Mouse (Mus musculus): Measurements from ENCODE around the gene Fam92a. TPM values are rescaled to one million over a fixed set of nuclear protein-coding genes. Genes with fewer than 3 reads are reported as not detected.
"Not testable (repeated sequence)": the region's sequence is repeated elsewhere in the genome, so short reads cannot be mapped to it uniquely, and the experiment has no call there.

Fam92a gene
- 36.2 and 45.1 TPM in 2 replicates for total RNA-seq (2021)
- long read RNA-seq, partial matches to known transcripts: 1 of 2 reads
- long read RNA-seq, other reads (novel, unspliced or antisense): 0 of 2 reads

DNA sequence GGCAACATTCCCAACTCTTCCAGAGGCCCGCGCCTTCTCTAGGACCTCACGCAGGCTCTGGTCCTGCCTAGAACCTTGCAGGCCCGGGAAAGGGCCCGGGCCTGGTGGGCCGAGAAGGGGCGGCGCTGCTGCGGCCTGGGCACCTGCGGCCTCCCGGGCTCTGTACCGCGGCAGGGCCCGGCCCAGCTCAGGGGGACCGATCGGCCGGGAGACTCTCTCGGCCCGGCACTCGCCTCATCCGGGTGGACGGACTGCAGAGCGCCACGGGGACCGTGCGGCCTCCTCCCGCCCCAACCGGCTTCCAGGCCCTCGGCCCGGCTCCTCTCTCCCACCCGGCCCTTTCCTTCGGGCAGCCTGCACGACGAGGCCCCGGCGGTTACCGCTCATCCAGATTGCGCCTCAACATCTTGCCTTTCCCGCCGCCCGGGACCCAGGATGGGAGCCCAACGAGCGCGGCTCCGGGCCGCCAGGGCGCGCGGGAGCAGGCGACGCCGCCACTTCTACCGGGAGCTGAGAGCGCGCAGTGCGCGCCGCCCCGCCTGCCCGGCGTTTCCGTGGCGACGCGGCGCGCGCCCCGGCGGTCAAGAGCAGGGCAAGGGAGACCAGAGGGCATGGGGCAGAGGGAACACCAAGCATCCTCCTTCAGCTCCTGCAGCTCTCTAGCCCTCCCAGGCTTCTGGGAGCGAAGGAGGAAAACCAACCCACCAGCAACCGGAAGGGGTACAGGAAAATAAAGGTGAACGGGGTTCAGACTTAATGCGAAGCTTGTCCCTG is at the start of gene Fam92a:
Gene Fam92a, minus strand, starts transcription at position 698 of the 774 bp plus-strand sequence.
- DNase-seq: peak; percentile 79

DNA sequence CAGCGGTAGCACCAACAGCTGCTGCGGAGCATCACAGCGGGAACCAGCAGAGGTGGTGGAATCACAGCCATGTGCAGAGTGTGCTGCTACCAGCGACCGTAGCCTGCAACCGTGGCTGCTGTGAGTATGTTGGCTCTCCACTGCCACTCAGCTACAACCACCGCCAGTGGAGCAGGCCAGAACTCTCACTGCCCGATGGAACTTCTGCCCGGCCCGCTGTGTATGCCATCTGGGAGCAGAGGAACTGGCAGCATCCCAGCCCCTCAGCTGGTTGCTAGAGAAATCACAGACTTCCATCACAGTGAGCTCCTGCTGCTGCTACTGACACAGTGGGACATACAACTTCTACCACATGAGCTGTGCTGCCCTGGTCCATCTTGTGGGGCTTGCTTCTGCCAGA is 7.2 kb upstream of the Fam92a start:
- DNase-seq: no peak

DNA sequence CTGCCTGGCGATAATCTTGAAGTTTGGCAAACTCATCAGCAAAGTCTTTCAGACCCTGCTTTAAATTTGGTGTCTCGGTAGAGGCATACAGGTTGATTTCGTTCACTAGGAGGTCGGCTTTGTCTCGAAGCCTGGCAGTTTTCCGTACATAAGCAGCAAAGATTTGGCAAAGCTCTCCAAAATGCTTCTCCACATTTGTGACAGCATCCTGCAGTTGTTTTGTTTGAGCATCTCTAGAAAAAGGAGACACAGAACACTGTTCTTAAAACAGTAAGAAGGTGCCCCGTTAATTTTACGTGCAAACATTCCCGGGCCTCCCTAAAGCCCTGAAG is 863 bp downstream of the Fam92a start:
- DNase-seq: no peak

DNA sequence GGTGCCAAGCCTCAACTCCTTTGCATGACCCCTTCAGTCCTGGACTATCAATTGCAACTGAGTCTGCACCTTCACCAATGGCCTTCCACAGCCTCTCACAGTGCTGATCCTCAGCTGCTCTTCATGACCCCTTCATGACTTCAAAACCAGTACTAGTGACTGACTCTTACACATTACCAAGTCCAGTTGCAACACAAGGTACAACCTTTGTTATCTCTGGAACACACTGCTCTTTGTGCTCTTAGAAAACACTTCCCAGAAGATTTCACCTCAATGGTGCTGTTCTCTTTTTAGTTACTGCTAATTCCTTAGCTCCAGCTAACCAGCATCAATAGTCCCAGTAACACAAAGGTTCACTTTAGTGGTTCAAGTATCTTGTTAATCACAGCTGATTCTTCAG is 24.2 kb downstream of the Fam92a start:
- DNase-seq: no peak

DNA sequence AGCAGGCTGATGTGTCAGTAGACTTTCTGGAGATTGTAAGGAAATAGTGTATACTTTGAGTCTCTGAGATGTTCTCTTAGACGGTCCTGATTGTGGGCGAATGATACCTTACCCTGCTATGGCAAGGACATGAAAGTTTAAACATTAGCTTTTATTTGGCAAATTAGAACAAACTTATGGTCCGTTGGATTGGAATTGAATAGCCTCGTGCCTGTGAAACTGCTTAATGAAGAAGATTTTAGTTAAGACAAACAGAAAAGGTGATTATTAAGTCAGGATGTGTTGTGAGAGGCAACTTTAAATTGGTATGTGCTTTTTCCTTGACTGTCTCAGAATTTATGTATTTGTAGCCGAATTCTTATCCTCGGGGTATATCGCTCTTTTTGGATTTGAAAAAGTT is 30.3 kb downstream of the Fam92a start:
- not testable (repeated sequence) for DNase-seq

DNA sequence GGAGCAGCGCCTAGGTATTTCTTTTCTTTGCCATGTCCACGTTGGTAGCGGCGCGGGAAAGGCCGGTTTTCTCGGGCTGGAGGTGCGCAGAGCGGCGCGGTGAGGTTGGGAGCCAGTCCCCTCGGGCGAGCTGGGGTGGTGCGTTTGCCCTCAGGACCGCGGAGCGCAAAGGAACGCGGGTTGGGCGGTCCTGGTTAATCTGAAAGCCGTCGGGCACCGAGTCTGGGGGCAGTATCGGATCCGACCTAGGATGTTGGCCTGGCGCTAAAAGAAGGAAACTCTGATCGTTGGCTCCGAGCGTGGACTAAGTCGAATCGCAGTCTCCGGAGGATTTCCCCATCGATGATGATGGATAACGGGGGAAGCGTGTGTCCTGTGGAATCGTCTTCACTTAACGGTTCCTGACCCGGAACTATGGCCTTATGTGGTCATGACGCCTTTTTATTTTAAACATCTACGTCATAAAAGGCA is 31.2 kb downstream of the Fam92a start:
- not testable (repeated sequence) for DNase-seq

DNA sequence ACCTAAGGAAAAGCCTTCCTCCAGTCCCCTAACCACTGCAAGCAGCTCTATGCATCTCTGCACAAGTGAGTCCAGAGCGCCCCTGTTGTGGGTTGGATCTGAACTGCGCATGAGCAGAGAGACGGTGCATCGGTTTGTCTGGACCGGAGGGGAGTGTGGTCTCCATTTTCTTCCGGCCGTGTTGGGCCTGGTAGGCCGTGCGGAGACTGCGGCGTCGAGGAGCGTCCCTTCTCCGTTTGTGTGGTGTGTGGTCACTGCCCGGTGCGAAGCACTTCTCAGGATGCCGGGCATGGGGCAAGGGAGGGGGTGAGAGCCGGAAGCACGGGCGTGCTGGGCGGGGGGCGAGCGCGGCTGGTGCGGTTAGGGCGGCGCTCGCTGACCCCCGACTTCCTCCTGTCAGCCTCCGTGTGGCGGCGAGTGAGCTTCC is 31.7 kb downstream of the Fam92a start, which contains the start of gene Rbm12b1:
Gene Rbm12b1, plus strand, starts transcription at position 124 of the 427 bp plus-strand sequence.
- peak; percentile 56 for DNase-seq

Other genes with a start within 250 kb of the Fam92a start
- not detected in 2 replicates for gene Gm10604, start 190.8 kb downstream of the Fam92a start, total RNA-seq (2021)
- gene Rbm12b2, start 82.6 kb downstream of the Fam92a start, total RNA-seq (2021): 16.6 and 17.4 TPM in 2 replicates
- 15.1 and 20.5 TPM in 2 replicates for gene Rbm12b1, start 31.8 kb downstream of the Fam92a start, total RNA-seq (2021)

All from adrenal gland, postnatal 25 days (tissue).